Mouse (Mus musculus) hematopoietic stem cell, adult 5-6 weeks (primary cell): Measurements from ENCODE around the gene Prokr1. TPM values are rescaled to one million over a fixed set of nuclear protein-coding genes. Genes with fewer than 3 reads are reported as not detected.
A peak's percentile ranks its signal among the peaks of the same experiment; 100 is the strongest.
"Not testable (repeated sequence)": the region's sequence is repeated elsewhere in the genome, so short reads cannot be mapped to it uniquely, and the experiment has no call there.

Source experiments
- ATAC-seq, 2 experiments: fragments of 125-278 bp in 1 of 2; replicated peaks in 1 of 2; 2 replicates each; pipeline ENCODE4 v1.8.0; 2016 to 2017; ENCODE audit warnings: inconsistent platforms in 2 of 2, mild to moderate bottlenecking in 2 of 2, moderate number of reproducible peaks in 2 of 2, low read depth in 1 of 2, moderate TSS enrichment in 1 of 2; ENCODE audit not compliant: low FRiP score in 2 of 2, poor library complexity in 2 of 2, severe bottlenecking in 2 of 2, insufficient read depth in 1 of 2, low TSS enrichment in 1 of 2
- total RNA-seq: library from RNA; stranded (forward); fragments of 172-1452, 232-1000 nt; gene quantifications from 2 replicates; pipeline ENCODE4 v1.2.3, GENCODE M21; 2017

Gene Prokr1
- 0.06 and 0.55 TPM in 2 replicates for total RNA-seq

DNA sequence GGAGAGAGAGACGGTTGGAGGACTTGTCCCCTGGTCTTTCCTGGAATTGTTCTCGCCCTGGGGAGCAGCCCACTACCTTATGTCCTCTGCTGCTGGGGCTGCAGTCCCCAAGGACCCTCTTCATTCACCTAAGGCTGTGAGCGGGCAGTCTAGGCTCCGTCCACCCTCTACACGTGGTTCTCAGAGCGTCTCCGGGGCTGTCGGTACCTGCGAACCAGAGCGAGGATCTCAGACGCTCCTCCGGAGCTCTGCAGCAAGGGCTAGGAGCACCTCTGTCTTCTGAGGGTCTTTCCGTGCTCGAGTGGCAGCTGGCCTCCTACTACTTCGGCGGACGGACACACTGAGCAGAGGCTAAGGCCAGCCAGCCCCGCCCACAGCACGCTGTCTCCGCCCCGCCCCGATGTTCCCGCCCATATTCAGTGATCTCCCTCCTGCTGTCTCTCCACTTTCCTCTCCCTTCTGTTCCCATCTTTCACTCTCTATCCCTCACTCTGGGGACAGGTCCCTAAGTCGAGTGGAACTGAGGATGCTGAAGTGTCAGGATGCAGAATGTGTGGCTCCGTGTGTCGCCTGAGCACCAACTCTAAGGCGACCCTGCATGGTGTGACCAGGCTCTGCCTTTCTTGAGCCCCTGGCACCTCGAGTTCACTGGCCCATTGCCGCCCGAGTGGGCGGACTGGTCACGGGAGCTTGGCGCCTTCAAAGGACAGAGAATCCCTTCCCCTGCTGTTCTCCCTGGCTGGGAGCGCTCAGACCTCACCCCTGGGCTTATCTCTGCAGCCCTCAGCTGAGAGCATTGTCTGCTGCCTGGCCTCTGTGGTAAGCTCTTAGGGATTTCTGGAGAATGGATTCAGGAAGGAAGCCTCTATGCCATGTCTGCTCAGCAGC is at the start of gene Prokr1:
Prokr1 (minus strand) TSS at position 350 of the 888 bp plus-strand sequence.
- peak; percentile 58 to 75 for ATAC-seq

GRCm38 (mm10) chr6:87638134-87638660 is 47.7 kb upstream of the Prokr1 start:
- ATAC-seq: no peak

DNA sequence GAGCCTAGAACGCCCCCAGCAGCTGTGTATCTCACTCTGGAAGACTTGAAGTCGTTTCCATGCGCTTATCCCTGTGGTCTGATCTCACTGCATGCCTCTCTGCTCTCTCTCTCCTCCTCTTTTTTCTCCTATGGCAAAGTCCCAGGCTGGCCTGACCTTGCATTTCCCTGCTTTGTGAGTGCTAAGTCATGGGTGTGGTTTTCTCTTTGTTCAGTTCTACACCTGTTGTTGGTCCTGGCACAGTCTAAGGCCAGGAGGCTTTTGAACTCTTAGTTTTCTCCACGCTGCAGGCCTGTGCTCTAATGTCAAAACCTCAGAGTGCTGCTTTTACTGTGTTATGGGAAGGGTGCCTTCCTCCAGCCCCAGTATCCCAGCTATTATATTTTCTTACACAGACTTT is 41.6 kb upstream of the Prokr1 start:
- ATAC-seq: no peak

GRCm38 (mm10) chr6:87628936-87629335 is 38.4 kb upstream of the Prokr1 start:
- not testable (repeated sequence) for ATAC-seq

GRCm38 (mm10) chr6:87623151-87623550 is 32.6 kb upstream of the Prokr1 start:
- ATAC-seq: no peak

DNA sequence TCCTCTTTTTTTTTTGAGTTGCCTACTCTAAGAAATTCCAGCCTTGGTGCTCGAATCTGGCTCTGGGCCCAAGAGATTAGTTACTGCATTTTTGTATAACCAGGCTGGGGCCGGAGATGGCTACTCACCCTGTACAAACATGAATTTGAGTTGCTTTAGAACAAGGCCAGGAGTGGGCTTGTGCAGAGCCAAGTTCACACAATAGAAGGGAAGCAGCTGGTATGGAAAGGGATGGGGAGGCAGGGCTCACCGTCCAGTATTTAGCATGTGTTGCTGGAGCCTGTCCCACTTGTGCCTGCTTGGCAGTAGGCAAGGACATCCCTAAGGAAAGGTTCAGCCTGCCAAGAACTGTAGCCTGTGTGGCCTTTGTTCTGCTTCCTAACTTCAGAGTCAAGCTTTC is 30.7 kb upstream of the Prokr1 start:
- ATAC-seq: no peak

DNA sequence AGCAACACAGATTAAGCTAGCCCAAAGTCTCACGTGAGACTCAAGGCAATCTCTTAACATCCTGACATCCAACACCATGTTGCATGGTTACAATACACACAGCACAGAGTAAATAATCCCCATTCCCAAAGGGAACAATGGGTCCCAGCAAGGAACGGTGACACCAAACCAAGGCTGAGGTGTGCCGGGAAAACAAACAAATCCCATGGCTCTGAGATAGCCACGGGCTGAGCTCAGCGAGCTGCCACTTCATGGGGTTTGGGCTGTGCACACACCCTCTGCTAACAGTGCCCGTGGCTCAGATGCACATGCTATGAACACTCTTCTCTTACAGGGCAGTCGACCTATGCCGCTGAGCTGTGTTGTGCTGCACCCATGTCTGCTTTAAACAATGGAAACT is 27.5 kb upstream of the Prokr1 start:
- ATAC-seq: no peak

- ATAC-seq: no peak
Measured at GRCm38 (mm10) chr6:87615696-87616083, 25.1 kb upstream of the Prokr1 start.

GRCm38 (mm10) chr6:87614794-87615695 is 24.5 kb upstream of the Prokr1 start:
- ATAC-seq: peak; percentile 69 to 76

- ATAC-seq: no peak
Measured at GRCm38 (mm10) chr6:87599825-87600224, 9.3 kb upstream of the Prokr1 start.

- ATAC-seq: peak; percentile 32 to 42; a peak in 2 of 4 replicates
Measured at GRCm38 (mm10) chr6:87597116-87597833, 6.7 kb upstream of the Prokr1 start.

GRCm38 (mm10) chr6:87594188-87594587 is 3.6 kb upstream of the Prokr1 start:
- ATAC-seq: no peak

GRCm38 (mm10) chr6:87589718-87590393 is 687 bp downstream of the Prokr1 start:
- ATAC-seq: 0 out of 4 replicates have a peak, but pooled peaks of 1 of the 2 experiments have one; percentile 26

DNA sequence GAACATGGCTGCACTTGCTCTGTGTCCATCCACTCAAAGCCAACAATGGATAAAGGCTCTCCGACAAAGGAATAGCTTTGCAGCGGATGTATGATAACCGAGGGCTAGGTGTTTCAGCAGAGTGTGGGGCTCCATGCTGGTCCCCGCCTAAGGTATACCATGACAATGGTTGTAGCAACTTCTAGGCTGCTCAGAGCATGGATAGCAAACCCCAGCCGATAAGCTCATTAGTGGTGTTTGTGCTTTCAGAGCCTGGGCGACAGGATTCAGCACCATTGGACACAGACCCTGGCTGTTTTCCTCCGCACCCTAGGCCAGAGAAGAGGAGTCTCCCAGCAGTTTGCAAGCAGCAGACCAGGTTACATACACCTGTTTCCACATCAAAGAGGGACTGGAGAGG is 6.6 kb downstream of the Prokr1 start:
- ATAC-seq: no peak

DNA sequence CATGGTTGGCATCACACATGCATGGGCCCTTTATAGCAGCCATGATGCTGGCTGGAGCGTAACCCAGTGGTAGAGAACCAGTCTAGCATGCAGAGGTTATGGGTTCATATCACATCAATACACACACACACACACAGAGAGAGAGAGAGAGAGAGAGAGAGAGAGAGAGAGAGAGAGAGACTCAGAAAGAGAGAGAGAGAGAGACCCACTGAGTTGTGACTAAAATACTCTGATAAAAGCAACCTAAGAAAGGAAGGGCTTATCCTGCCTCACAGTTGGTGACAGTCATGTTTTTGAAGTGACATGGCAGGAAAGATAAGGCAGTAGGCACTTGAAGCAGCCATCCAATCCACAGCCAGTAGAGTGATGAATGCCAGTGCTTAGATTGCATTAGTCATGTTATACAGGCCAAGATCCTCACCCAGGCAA is 7.3 kb downstream of the Prokr1 start:
- ATAC-seq: peak; percentile 49 to 61; a peak in 3 of 4 replicates

GRCm38 (mm10) chr6:87582456-87582855 is 8.1 kb downstream of the Prokr1 start:
- peak; percentile 51 to 54; a peak in 2 of 4 replicates for ATAC-seq

GRCm38 (mm10) chr6:87581581-87581980 is 9.0 kb downstream of the Prokr1 start:
- no peak for ATAC-seq
